Mouse (Mus musculus): ENCODE data around the gene Aldh1a1. TPM values are rescaled to one million over a fixed set of nuclear protein-coding genes. Genes with fewer than 3 reads are reported as not detected.

The Aldh1a1 gene
- polyA plus RNA-seq (2012; rRNA removed), result 0.53 and 0.58 TPM in 2 replicates

GRCm38 (mm10) chr19:20492491-20492890, at the start of gene Aldh1a1:
Gene Aldh1a1 (plus strand): TSS chr19:20492715.

Other genes with a start within 250 kb of the Aldh1a1 start
- gene Anxa1, start 101.8 kb upstream of the Aldh1a1 start, polyA plus RNA-seq (2012; rRNA removed), result 9.6 and 13.5 TPM in 2 replicates
- gene Aldh1a7, start 234.8 kb downstream of the Aldh1a1 start, polyA plus RNA-seq (2012; rRNA removed), result 1.0 and 1.2 TPM in 2 replicates

Measured in liver, embryonic 14 days (tissue).